11 mouse cellular contexts compared by ENCODE assay signal in the genomic region with DNA sequence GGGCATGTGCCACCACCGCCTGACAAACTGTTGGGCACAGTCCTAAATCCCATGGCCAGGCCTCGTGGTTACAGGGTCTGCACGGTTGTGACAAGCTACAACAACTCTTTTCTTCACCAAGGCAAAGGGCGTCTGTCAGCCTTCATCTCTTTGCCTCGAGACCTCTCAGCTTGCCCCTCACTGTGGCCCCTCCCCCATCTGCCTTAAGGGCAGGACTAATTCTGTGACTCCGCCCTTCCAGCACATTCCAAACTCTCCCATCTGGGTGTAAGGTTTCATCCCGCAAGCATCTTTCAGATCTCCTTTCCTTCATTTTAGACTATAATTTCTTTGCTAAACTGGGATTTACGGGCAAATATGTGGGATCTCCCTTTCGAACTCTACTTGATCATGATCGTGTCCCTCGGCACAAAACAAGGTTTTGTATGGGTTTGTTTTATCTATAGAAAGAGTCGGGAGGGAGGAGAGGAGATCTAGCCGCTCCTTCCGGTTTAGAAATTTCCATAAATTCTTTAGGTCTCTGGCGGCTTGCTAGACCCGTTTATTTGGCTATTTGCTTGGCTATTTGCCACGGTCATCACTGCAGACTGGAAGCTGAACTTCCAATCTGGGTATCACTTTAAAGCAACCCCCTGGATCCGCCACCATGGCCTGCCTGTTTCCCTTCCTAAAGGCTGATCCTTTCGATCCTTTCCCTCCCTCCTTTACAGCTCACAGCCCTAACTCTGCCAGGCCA. TPM values are rescaled to one million over a fixed set of nuclear protein-coding genes. Genes with fewer than 3 reads are reported as not detected.
DNase-seq lines count a peak whose midpoint lies in the region; ATAC-seq and TF ChIP-seq lines count a peak whose summit lies in the region.
"Had no signal": no experiment of that assay in that cellular context is flagged by ENCODE, and none has a peak within 500 bp of the region (broad histone marks: within the 10 kb centered on the region; RNA-seq: fewer than 3 reads in every experiment).

No protein-coding gene starts in this region.

- peak overlapping the region; percentile 36 for H3K4me3 ChIP-seq in gastrocnemius, adult 2 months
- no peak overlapping the region for H3K4me3 ChIP-seq in limb, embryonic 14.5 days (replicated peaks; ENCODE audit: low read length)
- no peak overlapping the region for H3K4me3 ChIP-seq in left cerebral cortex, adult 2 months
- H3K4me3 ChIP-seq: forebrain, embryonic 13.5 days; intestine, embryonic 15.5 days had no signal

- intact Hi-C loops in gastrocnemius, adult 2 months (cut with DNase I), result no loop called here
- intact Hi-C loops in left cerebral cortex, adult 2 months (cut with DNase I), result no loop called here

- H3K4me1 ChIP-seq in limb, embryonic 14.5 days (ENCODE audit: control insufficient read depth, insufficient read depth, low read length), result peaks cover 20% of the 10 kb centered on the region

- TF ChIP-seq CTCF in gastrocnemius, adult 2 months (IDR thresholded peaks at IDR 0.05), result no peak
- no peak for TF ChIP-seq CTCF in left cerebral cortex, adult 2 months (IDR thresholded peaks at IDR 0.05)

- WGBS in limb, embryonic 14.5 days, result 70% methylated on average over 19 of the region's 19 CpGs

- H3K27me3 ChIP-seq in limb, embryonic 14.5 days (ENCODE audit: control insufficient read depth, insufficient read depth, low read length), result no peaks in the 10 kb centered on the region
- H3K27me3 ChIP-seq: forebrain, embryonic 13.5 days; intestine, embryonic 15.5 days had no signal

- H3K9ac ChIP-seq in limb, embryonic 14.5 days (ENCODE audit: low read depth, low read length, severe bottlenecking), result no peak overlapping the region
- H3K9ac ChIP-seq: forebrain, embryonic 13.5 days; intestine, embryonic 15.5 days had no signal

- DNase-seq in gastrocnemius, adult 2 months, result peak; percentile 21
- no peak for DNase-seq in gastrocnemius, postnatal 25 days
- peak; percentile 61 to 75 for DNase-seq in kidney, postnatal 4 days
- DNase-seq in kidney, adult 11 months, result no peak
- peak; percentile 98 for DNase-seq in ZHBTc4 (ENCODE audit: low read depth, low spot score)
- DNase-seq in limb, embryonic 14.5 days (ENCODE audit: low spot score), result peak; percentile 57
- DNase-seq in liver, result no peak
- no peak for DNase-seq in left cerebral cortex, adult 2 months (ENCODE audit: extremely low spot score in 1 of 2, low spot score in 2 of 2)
- DNase-seq: thymus, adult 2 months had no signal

- H3K4me2 ChIP-seq in limb, embryonic 14.5 days (replicated peaks; ENCODE audit: low read depth, low read length, severe bottlenecking), result peak overlapping the region; percentile 4
- H3K4me2 ChIP-seq: forebrain, embryonic 13.5 days; intestine, embryonic 15.5 days had no signal

- no peak overlapping the region for H3K27ac ChIP-seq in gastrocnemius, adult 2 months
- H3K27ac ChIP-seq in limb, embryonic 14.5 days (replicated peaks; ENCODE audit: low read depth, low read length), result no peak overlapping the region; the same call in 1 of the 2 replicates
- H3K27ac ChIP-seq in left cerebral cortex, adult 2 months, result no peak overlapping the region
- H3K27ac ChIP-seq: forebrain, embryonic 13.5 days; intestine, embryonic 15.5 days had no signal

- H3K9me3 ChIP-seq in limb, embryonic 14.5 days (ENCODE audit: control insufficient read depth, low read length), result no peaks in the 10 kb centered on the region
- H3K9me3 ChIP-seq: intestine, embryonic 15.5 days had no signal

- ATAC-seq in limb, embryonic 14.5 days (ENCODE audit: low FRiP score, low read depth), result 0 out of 2 replicates have a peak, but pooled peaks have one; percentile 55
- ATAC-seq: forebrain, embryonic 13.5 days; intestine, embryonic 15.5 days had no signal

- TF ChIP-seq POLR2A in limb, embryonic 14.5 days (IDR thresholded peaks at IDR 0.05; ENCODE audit: borderline replicate concordance, extremely low read depth, insufficient read depth, insufficient read length), result no peak

- H3K36me3 ChIP-seq in limb, embryonic 14.5 days (ENCODE audit: control insufficient read depth, insufficient read depth, low read length), result peaks cover 20% of the 10 kb centered on the region

RNA-seq across cellular contexts. Expression of a gene that starts 7.9 kb away (rescaled TPM):
- total RNA-seq in gastrocnemius, adult 2 months (2021), result 1 to 10 TPM; 1.0 to 1.3 TPM
- 1 to 10 TPM; 1.4 to 2.2 TPM for total RNA-seq in gastrocnemius, postnatal 25 days (2021)
- polyA plus RNA-seq in limb, embryonic 14.5 days (2012; rRNA removed), result 50.4 and 59.8 TPM in 2 replicates
- 57.7 and 69.6 TPM in 2 replicates for polyA plus RNA-seq in limb, embryonic 14.5 days (2014; fragmentation: Nextera tagmentation; extraction: Ambion mirVana)
- 100 to 1,000 TPM; 111 to 116 TPM for total RNA-seq in left cerebral cortex, adult 2 months (2021)

Comparison
In these comparisons a context has a peak if more than half of its experiments do, and no peak if none do; other contexts are left out.
1. DNase-seq: peak in gastrocnemius, adult 2 months (single experiment), kidney, postnatal 4 days (2 of 2), ZHBTc4 (single experiment) and limb, embryonic 14.5 days (single experiment); none in gastrocnemius, postnatal 25 days (single experiment), kidney, adult 11 months (single experiment), liver (single experiment) and left cerebral cortex, adult 2 months (0 of 2).
2. RNA of a gene that starts 7.9 kb away (total RNA-seq): 111 to 116 TPM in left cerebral cortex, adult 2 months; 1.4 to 2.2 TPM in gastrocnemius, postnatal 25 days and 1.0 to 1.3 TPM in gastrocnemius, adult 2 months; every median in the first group is over 10 times any median in the second.